Mouse (Mus musculus): ENCODE measurements around the gene Fbxw5. TPM values are rescaled to one million over a fixed set of nuclear protein-coding genes. Genes with fewer than 3 reads are reported as not detected.

Gene Fbxw5
- 10 to 100 TPM; 65.5 to 66.7 TPM for total RNA-seq (2021)
- long read RNA-seq, experiment 1, transcript Fbxw5-201 (9 exons, 2,388 nt) = major isoform, 139 of 211 reads
- long read RNA-seq, experiment 1, partial matches to known transcripts = 31 of 211 reads
- long read RNA-seq, experiment 1, other reads (novel, unspliced or antisense) = 39 of 211 reads
- long read RNA-seq, experiment 2, transcript Fbxw5-201 (9 exons, 2,388 nt) = major isoform, 138 of 200 reads
- long read RNA-seq, experiment 2, partial matches to known transcripts = 23 of 200 reads
- long read RNA-seq, experiment 2, other reads (novel, unspliced or antisense) = 37 of 200 reads

GRCm38 (mm10) chr2:25500576-25501405 is at the start of gene Fbxw5:
TSS of gene Fbxw5 (plus strand) at chr2:25500750.
- peak; percentile 82 for DNase-seq

- DNase-seq = no peak
These were observed 49.5 kb upstream of the Fbxw5 start for GRCm38 (mm10) chr2:25450853-25451647.

GRCm38 (mm10) chr2:25452951-25453350 is 47.6 kb upstream of the Fbxw5 start:
- DNase-seq = no peak

GRCm38 (mm10) chr2:25456205-25456953 is 44.2 kb upstream of the Fbxw5 start, which contains the start of gene Clic3:
TSS of gene Clic3 (plus strand) at chr2:25456838.
- no peak for DNase-seq

GRCm38 (mm10) chr2:25457022-25457896 is 43.3 kb upstream of the Fbxw5 start:
- no peak for DNase-seq

GRCm38 (mm10) chr2:25458911-25459310 is 41.6 kb upstream of the Fbxw5 start:
- peak; percentile 69 for DNase-seq

- DNase-seq = peak; percentile 38
These were observed 40.4 kb upstream of the Fbxw5 start for GRCm38 (mm10) chr2:25460135-25460534.

- DNase-seq = peak; percentile 82
These were observed 39.8 kb upstream of the Fbxw5 start, which contains the start of gene Paxx for GRCm38 (mm10) chr2:25460551-25461309. TSS of gene Paxx (minus strand) at chr2:25461094.

GRCm38 (mm10) chr2:25461407-25461806 is 39.1 kb upstream of the Fbxw5 start:
- DNase-seq = no peak

- no peak for DNase-seq
These were observed 36.9 kb upstream of the Fbxw5 start for GRCm38 (mm10) chr2:25463630-25464029.

- no peak for DNase-seq
These were observed 35.3 kb upstream of the Fbxw5 start for GRCm38 (mm10) chr2:25465256-25465655.

GRCm38 (mm10) chr2:25465816-25466635 is 34.5 kb upstream of the Fbxw5 start:
- no peak for DNase-seq

GRCm38 (mm10) chr2:25467606-25468303 is 32.8 kb upstream of the Fbxw5 start:
- no peak for DNase-seq

GRCm38 (mm10) chr2:25468962-25469915 is 31.3 kb upstream of the Fbxw5 start:
- peak; percentile 48 for DNase-seq

GRCm38 (mm10) chr2:25469969-25470368 is 30.6 kb upstream of the Fbxw5 start, which contains the start of gene Ptgds:
TSS of gene Ptgds (minus strand) at chr2:25470046.
- DNase-seq = no peak

- DNase-seq = no peak
These were observed 28.0 kb upstream of the Fbxw5 start for GRCm38 (mm10) chr2:25472550-25472949.

- no peak for DNase-seq
These were observed 23.0 kb upstream of the Fbxw5 start for GRCm38 (mm10) chr2:25477541-25477940.

Measured in gastrocnemius, postnatal 10 days (tissue).